Mouse (Mus musculus) ES-Bruce4 (cell line): ENCODE results near the gene Pdzd2. TPM values are rescaled to one million over a fixed set of nuclear protein-coding genes. Genes with fewer than 3 reads are reported as not detected.

ENCODE experiments used
- H3K27ac ChIP-seq: 2 replicates; pipeline ENCODE4 v1.5.1; 2012; ENCODE audit warnings: low read length, inconsistent platforms; ENCODE audit not compliant: insufficient read depth
- H3K27me3 ChIP-seq: 2 replicates; pipeline ENCODE4 v1.6.1; 2012; ENCODE audit warnings: mild to moderate bottlenecking, low read length, inconsistent platforms; ENCODE audit not compliant: control insufficient read depth, poor library complexity, insufficient read depth, severe bottlenecking
- H3K36me3 ChIP-seq: 2 replicates; pipeline ENCODE4 v1.6.1; 2012; ENCODE audit warnings: inconsistent platforms, mild to moderate bottlenecking, low read length, moderate library complexity; ENCODE audit not compliant: control insufficient read depth, poor library complexity, insufficient read depth, severe bottlenecking
- H3K4me1 ChIP-seq: one replicate; pipeline ENCODE4 v1.8.1; 2011; ENCODE audit warnings: low read length; ENCODE audit not compliant: control insufficient read depth, insufficient read depth
- H3K4me3 ChIP-seq: 2 replicates; pipeline ENCODE4 v1.5.1; 2011; ENCODE audit warnings: low read depth, mild to moderate bottlenecking, low read length
- H3K9ac ChIP-seq: 2 replicates; pipeline ENCODE4 v1.6.1; 2012; ENCODE audit warnings: low read depth, mild to moderate bottlenecking, inconsistent platforms; ENCODE audit not compliant: poor library complexity, severe bottlenecking
- H3K9me3 ChIP-seq: replicated peaks from 2 replicates; pipeline ENCODE4 v1.6.1; 2012; ENCODE audit warnings: mild to moderate bottlenecking, low read length, inconsistent platforms; ENCODE audit not compliant: control insufficient read depth, poor library complexity, insufficient read depth, severe bottlenecking
- CTCF ChIP-seq: IDR thresholded peaks from one replicate; pipeline ENCODE4 v1.8.1; 2011; ENCODE audit warnings: low read depth, low read length
- EP300 ChIP-seq: IDR thresholded peaks from 2 replicates; pipeline ENCODE4 v1.6.1; 2011; ENCODE audit warnings: low read depth, low read length; ENCODE audit not compliant: insufficient read depth
- POLR2A ChIP-seq: IDR thresholded peaks from one replicate; pipeline ENCODE4 v1.8.1; 2011; ENCODE audit warnings: low read length; ENCODE audit not compliant: insufficient read depth
- polyA plus RNA-seq: library from polyadenylated mRNA; stranded (reverse); fragments of >200 nt; gene quantifications from 2 replicates; pipeline ENCODE4 v1.2.4, GENCODE M21; 2011; ENCODE audit warnings: low read depth; ENCODE audit not compliant: missing spikeins, insufficient read depth, insufficient read length

The Pdzd2 gene
- polyA plus RNA-seq, 1 experiment: 7.3 TPM

- H3K4me3 ChIP-seq: no peak overlapping the region
- no peak overlapping the region for H3K9ac ChIP-seq
- no peak for TF ChIP-seq POLR2A
- no peak for TF ChIP-seq CTCF
- no peak for TF ChIP-seq EP300
- H3K9me3 ChIP-seq: no peaks in the 10 kb centered on the region
- no peaks in the 10 kb centered on the region for H3K27me3 ChIP-seq
- no peaks in the 10 kb centered on the region for H3K36me3 ChIP-seq
- no peak overlapping the region for H3K27ac ChIP-seq
- no peaks in the 10 kb centered on the region for H3K4me1 ChIP-seq
Observed at GRCm38 (mm10) chr15:12592628-12593027, 147.1 kb downstream of the Pdzd2 start.

- Histone ChIP-seq H3K4me3 (no peak overlapping the region), H3K9ac (no peak overlapping the region), H3K9me3 (no peaks in the 10 kb centered on the region), H3K27ac (no peak overlapping the region), H3K4me1 (no peaks in the 10 kb centered on the region), H3K36me3 (no peaks in the 10 kb centered on the region), H3K27me3 (no peaks in the 10 kb centered on the region)
- TF ChIP-seq CTCF: no peak
- TF ChIP-seq POLR2A: no peak
- no peak for TF ChIP-seq EP300
Observed at GRCm38 (mm10) chr15:12588661-12589060, 151.1 kb downstream of the Pdzd2 start.

GRCm38 (mm10) chr15:12586852-12587424 is 152.8 kb downstream of the Pdzd2 start:
- H3K9ac ChIP-seq: no peak overlapping the region
- no peak for TF ChIP-seq POLR2A
- no peak for TF ChIP-seq CTCF
- TF ChIP-seq EP300: no peak
- H3K9me3 ChIP-seq: no peaks in the 10 kb centered on the region
- no peaks in the 10 kb centered on the region for H3K36me3 ChIP-seq
- H3K27me3 ChIP-seq: no peaks in the 10 kb centered on the region
- no peaks in the 10 kb centered on the region for H3K4me1 ChIP-seq
- no peak overlapping the region for H3K27ac ChIP-seq
- no peak overlapping the region for H3K4me3 ChIP-seq

DNA sequence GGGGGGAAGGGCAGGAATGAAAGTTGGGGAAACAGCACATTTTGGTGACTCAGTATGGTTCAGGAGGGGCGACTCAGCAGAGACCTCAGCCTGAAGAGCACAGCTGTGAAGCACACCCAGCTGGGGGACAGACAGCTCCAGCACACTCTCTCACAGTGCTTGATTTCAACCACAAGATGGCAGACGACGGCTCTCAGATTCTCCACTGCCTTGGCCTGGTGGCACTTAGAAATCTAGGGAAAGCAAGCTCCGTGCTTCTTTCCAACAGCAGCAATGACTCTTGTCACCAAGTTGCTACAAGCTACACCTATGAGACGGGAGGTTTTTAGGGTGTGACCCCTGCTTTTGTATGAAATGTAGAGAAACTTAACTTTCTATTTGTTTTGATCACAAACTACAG is 153.6 kb downstream of the Pdzd2 start:
- Histone ChIP-seq H3K27ac (no peak overlapping the region), H3K4me1 (no peaks in the 10 kb centered on the region), H3K9me3 (no peaks in the 10 kb centered on the region), H3K4me3 (no peak overlapping the region), H3K9ac (no peak overlapping the region), H3K27me3 (no peaks in the 10 kb centered on the region), H3K36me3 (no peaks in the 10 kb centered on the region)
- TF ChIP-seq EP300: no peak
- TF ChIP-seq POLR2A: no peak
- TF ChIP-seq CTCF: peak; percentile 76

DNA sequence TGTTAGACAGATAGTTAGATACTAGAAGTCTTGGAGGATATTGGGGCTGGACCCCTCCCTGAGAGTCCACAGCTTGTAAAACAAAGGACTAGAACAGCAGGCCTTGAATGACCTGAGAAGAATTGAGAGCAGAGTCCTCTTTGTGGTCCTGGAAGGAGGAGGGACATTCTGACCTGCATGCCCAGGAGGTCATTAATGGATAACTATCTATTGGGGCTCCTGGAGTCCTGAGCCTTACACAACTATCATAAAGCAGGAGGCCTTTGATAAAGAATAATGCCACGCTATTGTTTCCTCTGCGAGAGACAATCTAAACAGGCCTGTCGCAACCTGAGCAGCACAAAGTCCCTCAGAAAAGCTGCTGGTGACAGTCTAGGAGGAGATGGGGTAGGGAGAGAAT is 156.7 kb downstream of the Pdzd2 start:
- Histone ChIP-seq H3K36me3 (no peaks in the 10 kb centered on the region), H3K9ac (no peak overlapping the region), H3K27me3 (no peaks in the 10 kb centered on the region), H3K9me3 (no peaks in the 10 kb centered on the region), H3K27ac (no peak overlapping the region), H3K4me3 (no peak overlapping the region), H3K4me1 (no peaks in the 10 kb centered on the region)
- no peak for TF ChIP-seq POLR2A
- no peak for TF ChIP-seq CTCF
- no peak for TF ChIP-seq EP300

GRCm38 (mm10) chr15:12582471-12582870 is 157.3 kb downstream of the Pdzd2 start:
- Histone ChIP-seq H3K4me3 (no peak overlapping the region), H3K9ac (no peak overlapping the region), H3K27me3 (no peaks in the 10 kb centered on the region), H3K36me3 (no peaks in the 10 kb centered on the region), H3K4me1 (no peaks in the 10 kb centered on the region), H3K27ac (no peak overlapping the region), H3K9me3 (no peaks in the 10 kb centered on the region)
- TF ChIP-seq CTCF: no peak
- TF ChIP-seq EP300: no peak
- no peak for TF ChIP-seq POLR2A
